Mouse (Mus musculus): Measurements from ENCODE around the gene Ogdhl. TPM values are rescaled to one million over a fixed set of nuclear protein-coding genes. Genes with fewer than 3 reads are reported as not detected.

The Ogdhl gene
- 0.76 and 0.83 TPM in 2 replicates for polyA plus RNA-seq (2015; fragmentation: Nextera tagmentation; extraction: Ambion mirVana)

DNA sequence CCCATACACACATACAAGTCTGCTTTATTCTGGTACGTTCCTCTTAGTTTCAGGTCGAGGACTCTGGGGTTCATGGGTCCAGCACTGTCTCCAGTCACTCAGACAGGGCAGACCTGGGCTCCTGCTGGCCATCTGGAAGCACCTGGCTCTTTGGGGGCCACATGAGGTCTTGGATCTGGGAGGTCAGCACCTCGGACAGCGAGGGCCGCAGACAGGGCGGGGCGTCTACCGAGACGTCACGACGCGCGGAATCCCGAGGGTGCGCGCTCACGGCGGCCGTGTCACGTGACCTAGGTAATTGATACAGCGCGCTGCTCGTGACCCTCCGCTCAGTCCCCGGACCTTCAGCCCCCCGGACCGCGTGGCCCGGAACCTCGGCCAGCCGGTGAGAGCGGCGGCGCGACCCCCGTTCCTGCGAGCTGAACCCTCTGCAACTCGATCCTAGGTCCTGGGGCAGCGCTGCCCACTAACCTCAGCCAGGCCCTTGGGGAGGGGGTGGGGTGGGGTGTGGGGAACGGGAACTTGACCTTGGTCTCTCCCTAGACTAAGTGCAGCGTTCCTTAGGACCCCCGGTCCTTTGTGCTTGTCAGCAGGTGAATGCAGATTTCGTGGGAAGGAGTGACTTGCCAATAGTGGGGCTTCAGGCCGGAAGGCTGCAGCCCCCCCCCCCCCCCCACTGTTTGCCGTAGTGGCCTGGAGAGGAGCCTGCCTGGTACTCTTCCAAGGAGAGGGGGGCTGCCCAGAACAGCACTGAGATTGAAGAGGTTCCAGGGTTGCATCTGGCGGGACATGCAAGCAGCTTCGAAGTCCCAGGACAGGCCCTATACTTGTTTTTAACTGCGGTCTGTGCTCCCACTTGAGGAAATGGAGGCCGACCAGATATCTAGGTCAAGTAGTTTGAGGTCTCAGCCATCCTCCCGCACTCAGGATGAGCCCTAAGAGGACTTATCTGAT lies at the start of gene Ogdhl:
Gene Ogdhl (plus strand): TSS at position 288 of the 954 bp plus-strand sequence.
- H3K36me3 ChIP-seq (replicated peaks), result no peaks in the 10 kb centered on the region
- H3K27me3 ChIP-seq, result no peaks in the 10 kb centered on the region; the same call in 1 of the 2 replicates
- H3K4me2 ChIP-seq, result peak within 1 kb of the TSS; percentile 74
- no peaks in the 10 kb centered on the region for H3K9me3 ChIP-seq (replicated peaks)
- peaks cover 7% of the 10 kb centered on the region; the same call in 1 of the 2 replicates for H3K4me1 ChIP-seq (replicated peaks)
- H3K9ac ChIP-seq, result no peak within 1 kb of the TSS
- H3K27ac ChIP-seq (replicated peaks), result no peak within 1 kb of the TSS
- 3% methylated on average over 50 of the region's 50 CpGs for WGBS (ENCODE audit: insufficient replicate concordance)
- peak; percentile 51; the same call in 1 of the 2 replicates for ATAC-seq (ENCODE audit: insufficient read depth)
- H3K4me3 ChIP-seq (replicated peaks), result peak within 1 kb of the TSS; percentile 61

DNA sequence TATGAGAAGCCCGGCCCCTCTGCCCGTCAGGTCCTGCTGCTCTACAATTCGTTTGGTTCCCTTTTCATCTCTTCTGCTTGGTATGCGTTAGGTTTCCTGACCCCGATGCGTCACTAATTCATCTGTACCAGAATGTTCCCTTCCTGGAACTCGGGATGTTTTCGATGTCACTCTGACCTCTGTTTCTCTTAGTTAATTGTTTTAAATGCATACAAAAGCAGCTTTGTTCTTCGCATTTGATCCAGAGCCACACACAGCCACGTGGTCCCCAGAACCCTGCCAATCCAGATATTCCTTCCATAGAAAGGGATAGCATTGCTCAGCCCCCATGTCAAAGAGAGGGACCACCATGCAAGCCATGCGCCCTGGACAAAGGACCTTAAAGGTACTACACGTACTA lies 20.2 kb upstream of the Ogdhl start:
- Histone ChIP-seq H3K27ac (replicated peaks) (no peak overlapping the region), H3K4me3 (replicated peaks) (no peak overlapping the region), H3K4me2 (no peak overlapping the region), H3K4me1 (replicated peaks) (no peaks in the 10 kb centered on the region), H3K9ac (no peak overlapping the region), H3K36me3 (replicated peaks) (0 out of 2 replicates have a peak, but pooled peaks cover 4% of the 10 kb centered on the region), H3K27me3 (no peaks in the 10 kb centered on the region), H3K9me3 (replicated peaks) (no peaks in the 10 kb centered on the region)
- WGBS (ENCODE audit: insufficient replicate concordance), result 77% methylated on average over 12 of the region's 12 CpGs
- no peak for ATAC-seq (ENCODE audit: insufficient read depth)

DNA sequence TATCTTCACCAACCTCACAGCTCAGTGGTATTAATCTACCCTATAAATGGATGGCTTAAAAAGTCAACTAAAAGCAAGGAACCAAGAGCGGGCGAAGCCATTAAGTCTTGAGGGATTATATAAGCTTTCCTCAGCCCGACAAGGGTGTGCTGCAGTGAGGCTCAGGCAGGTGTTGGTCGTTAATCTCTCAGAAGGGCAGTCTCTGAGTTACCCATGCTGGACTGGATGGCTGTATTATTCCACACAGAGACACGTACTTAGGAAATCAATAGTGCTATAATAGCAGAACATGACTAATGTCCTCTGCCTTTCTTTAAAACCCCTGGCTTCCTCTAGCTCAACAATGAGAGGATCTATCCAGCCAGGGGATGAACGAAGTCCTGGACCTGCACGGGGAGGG lies 19.4 kb upstream of the Ogdhl start:
- Histone ChIP-seq H3K36me3 (replicated peaks) (0 out of 2 replicates have a peak, but pooled peaks cover under 1% of the 10 kb centered on the region), H3K9ac (no peak overlapping the region), H3K4me2 (no peak overlapping the region), H3K9me3 (replicated peaks) (no peaks in the 10 kb centered on the region), H3K27ac (replicated peaks) (no peak overlapping the region), H3K4me1 (replicated peaks) (no peaks in the 10 kb centered on the region), H3K27me3 (no peaks in the 10 kb centered on the region), H3K4me3 (replicated peaks) (no peak overlapping the region)
- WGBS (ENCODE audit: insufficient replicate concordance), result 80% methylated on average over 7 of the region's 7 CpGs
- ATAC-seq (ENCODE audit: insufficient read depth), result no peak

DNA sequence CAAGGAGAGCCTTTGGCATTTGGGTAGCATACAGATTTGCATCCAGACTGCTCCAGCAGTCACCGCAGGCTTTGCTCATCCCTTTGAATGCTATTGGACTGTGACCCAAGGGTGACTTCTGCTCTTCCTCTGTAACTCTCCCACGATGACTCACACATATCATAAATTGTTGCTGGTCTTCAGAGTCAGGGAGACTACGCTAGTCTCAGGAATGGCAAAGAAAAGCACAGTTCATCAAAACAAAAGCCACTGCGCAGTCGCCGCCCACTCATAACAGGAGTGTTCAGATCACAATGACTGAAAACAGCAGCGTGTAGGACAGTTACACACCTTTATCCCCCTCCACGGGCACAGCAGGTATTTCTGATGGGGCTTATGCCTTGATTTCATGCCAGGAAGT lies 16.9 kb upstream of the Ogdhl start:
- Histone ChIP-seq H3K4me2 (no peak overlapping the region), H3K36me3 (replicated peaks) (no peaks in the 10 kb centered on the region), H3K9ac (no peak overlapping the region), H3K4me1 (replicated peaks) (no peaks in the 10 kb centered on the region), H3K27ac (replicated peaks) (no peak overlapping the region), H3K9me3 (replicated peaks) (no peaks in the 10 kb centered on the region), H3K27me3 (no peaks in the 10 kb centered on the region), H3K4me3 (replicated peaks) (no peak overlapping the region)
- no peak for ATAC-seq (ENCODE audit: insufficient read depth)
- 74% methylated on average over 8 of the region's 8 CpGs for WGBS (ENCODE audit: insufficient replicate concordance)

DNA sequence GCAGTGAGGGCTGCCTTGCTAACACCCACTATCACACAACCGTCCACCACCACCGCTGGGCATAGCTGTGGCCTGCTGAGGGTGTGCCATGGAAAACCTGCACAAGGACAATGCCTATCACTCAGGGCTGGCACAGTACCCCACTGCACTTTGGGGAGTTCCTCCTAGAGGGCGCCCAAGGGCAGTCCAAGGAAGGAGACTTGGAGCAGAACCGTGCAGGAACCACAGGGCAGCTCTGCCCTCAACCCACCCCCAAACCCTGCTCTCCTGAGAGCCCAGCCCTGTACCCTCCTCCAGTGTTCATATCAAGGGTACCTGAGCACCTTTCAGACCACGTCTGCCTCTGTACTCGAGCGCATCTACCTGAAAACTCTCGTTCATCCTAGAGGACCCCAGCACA lies 11.9 kb upstream of the Ogdhl start:
- H3K27me3 ChIP-seq, result no peaks in the 10 kb centered on the region
- H3K4me1 ChIP-seq (replicated peaks), result no peaks in the 10 kb centered on the region
- H3K9ac ChIP-seq, result no peak overlapping the region
- H3K9me3 ChIP-seq (replicated peaks), result no peaks in the 10 kb centered on the region
- no peak overlapping the region for H3K4me2 ChIP-seq
- ATAC-seq (ENCODE audit: insufficient read depth), result no peak
- WGBS (ENCODE audit: insufficient replicate concordance), result 39% methylated on average over 8 of the region's 8 CpGs
- H3K36me3 ChIP-seq (replicated peaks), result no peaks in the 10 kb centered on the region
- H3K27ac ChIP-seq (replicated peaks), result no peak overlapping the region
- no peak overlapping the region for H3K4me3 ChIP-seq (replicated peaks)

DNA sequence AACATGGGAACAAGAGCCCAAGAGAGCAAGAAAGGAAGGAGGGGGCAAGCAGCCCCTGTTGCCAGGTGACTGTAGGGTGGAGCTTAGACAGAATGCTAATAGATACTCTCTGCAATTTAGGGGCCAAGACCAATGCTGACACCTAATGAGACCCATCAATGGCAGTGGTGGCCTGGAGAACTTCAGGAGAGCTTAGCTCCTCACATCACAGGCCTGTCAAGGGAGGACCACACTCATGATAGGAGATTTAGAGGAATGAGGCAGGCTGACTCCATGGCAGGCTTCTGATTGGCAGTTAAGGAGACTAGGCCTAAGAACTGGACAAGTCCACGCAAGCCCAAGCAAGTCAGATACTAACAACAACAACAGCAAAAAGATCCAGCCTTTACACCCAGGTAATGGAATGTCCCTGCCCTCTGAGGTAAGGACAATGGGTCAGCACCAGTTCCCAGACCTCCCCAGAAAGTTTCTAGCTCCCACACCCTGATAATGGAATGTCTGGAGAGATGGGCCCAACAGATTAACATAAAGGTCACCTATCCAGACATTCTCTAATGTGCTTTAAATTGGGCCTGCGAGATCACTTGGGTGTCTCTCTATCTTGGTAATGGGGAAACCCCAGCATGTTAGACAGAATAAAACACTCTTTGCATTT lies 10.3 kb upstream of the Ogdhl start:
- Histone ChIP-seq H3K4me2 (no peak overlapping the region), H3K27ac (replicated peaks) (no peak overlapping the region), H3K27me3 (no peaks in the 10 kb centered on the region), H3K9ac (no peak overlapping the region), H3K4me3 (replicated peaks) (no peak overlapping the region), H3K9me3 (replicated peaks) (no peaks in the 10 kb centered on the region), H3K36me3 (replicated peaks) (no peaks in the 10 kb centered on the region), H3K4me1 (replicated peaks) (no peaks in the 10 kb centered on the region)
- no peak for ATAC-seq (ENCODE audit: insufficient read depth)
- WGBS (ENCODE audit: insufficient replicate concordance), result 71% methylated on average over 2 of the region's 2 CpGs

DNA sequence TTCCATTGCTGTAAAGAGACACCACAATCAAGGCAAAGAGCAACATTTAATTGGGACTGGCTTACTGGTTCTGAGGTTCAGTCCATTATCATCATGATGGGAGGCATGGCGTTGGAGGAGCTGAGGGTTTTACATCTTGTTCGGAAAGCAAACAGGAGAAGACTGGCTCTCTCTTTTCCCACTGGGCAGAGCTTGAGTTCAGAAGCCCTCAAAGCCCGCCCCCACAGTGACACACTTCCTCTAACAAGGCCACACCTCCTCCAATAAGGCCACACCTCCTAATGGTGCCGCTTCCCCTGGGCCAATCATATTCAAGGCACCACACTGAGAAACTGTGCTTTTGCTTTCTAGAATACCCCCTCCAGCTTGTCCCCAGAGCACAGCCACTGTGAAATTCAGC lies 4.0 kb upstream of the Ogdhl start:
- no peak overlapping the region for H3K4me2 ChIP-seq
- no peak overlapping the region for H3K9ac ChIP-seq
- H3K27ac ChIP-seq (replicated peaks), result no peak overlapping the region
- H3K27me3 ChIP-seq, result no peaks in the 10 kb centered on the region; the same call in 1 of the 2 replicates
- H3K36me3 ChIP-seq (replicated peaks), result no peaks in the 10 kb centered on the region
- peaks cover 7% of the 10 kb centered on the region; the same call in 1 of the 2 replicates for H3K4me1 ChIP-seq (replicated peaks)
- H3K9me3 ChIP-seq (replicated peaks), result no peaks in the 10 kb centered on the region
- WGBS (ENCODE audit: insufficient replicate concordance), result 8% methylated on average over 4 of the region's 4 CpGs
- H3K4me3 ChIP-seq (replicated peaks), result no peak overlapping the region
- ATAC-seq (ENCODE audit: insufficient read depth), result no peak

DNA sequence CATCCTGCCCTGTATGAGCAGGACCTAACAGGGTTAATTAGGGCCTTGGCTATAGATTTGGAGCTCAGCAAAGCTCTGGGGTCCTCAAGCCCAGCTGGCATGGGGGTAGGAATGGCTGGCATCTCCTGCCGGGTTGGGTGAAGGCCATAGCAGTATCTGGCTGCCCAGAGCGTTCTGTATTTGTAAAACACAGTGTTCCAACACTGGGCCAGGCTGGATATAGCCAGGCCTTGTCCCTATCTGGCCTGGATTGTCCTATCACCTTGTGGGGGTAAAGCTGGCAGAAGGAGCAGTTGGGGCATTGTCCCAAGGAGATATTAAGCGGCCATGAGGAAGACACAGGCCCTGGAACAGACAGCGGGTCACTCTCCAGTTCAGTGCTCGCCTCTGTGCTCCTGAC lies 1.4 kb downstream of the Ogdhl start:
- no peaks in the 10 kb centered on the region; the same call in 1 of the 2 replicates for H3K27me3 ChIP-seq
- WGBS (ENCODE audit: insufficient replicate concordance), result 66% methylated on average over 5 of the region's 5 CpGs
- H3K4me3 ChIP-seq (replicated peaks), result no peak overlapping the region
- no peak overlapping the region for H3K4me2 ChIP-seq
- H3K36me3 ChIP-seq (replicated peaks), result no peaks in the 10 kb centered on the region
- peaks cover 7% of the 10 kb centered on the region; the same call in 1 of the 2 replicates for H3K4me1 ChIP-seq (replicated peaks)
- H3K9ac ChIP-seq, result no peak overlapping the region
- H3K9me3 ChIP-seq (replicated peaks), result no peaks in the 10 kb centered on the region
- no peak for ATAC-seq (ENCODE audit: insufficient read depth)
- H3K27ac ChIP-seq (replicated peaks), result no peak overlapping the region

DNA sequence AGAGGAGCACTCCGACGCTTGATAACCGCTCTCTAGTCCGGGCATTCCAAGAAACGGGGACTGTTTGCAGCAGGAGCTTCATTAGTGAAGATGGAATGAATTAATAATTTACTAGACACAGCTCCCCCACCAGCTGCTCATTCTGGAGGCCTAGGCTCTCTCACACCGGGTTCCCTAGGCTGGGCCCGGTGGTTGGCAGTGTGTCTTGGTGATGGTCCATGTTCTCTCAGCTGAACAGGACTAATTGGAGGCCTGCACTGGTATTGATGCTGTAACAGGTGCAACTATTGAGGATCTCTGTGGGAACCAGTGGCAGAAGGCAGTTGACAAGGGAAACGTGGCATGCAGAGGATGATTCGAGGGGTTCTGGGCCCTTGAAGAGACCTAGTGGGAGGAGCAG lies 5.5 kb downstream of the Ogdhl start:
- Histone ChIP-seq H3K4me3 (replicated peaks) (no peak overlapping the region), H3K9ac (no peak overlapping the region), H3K36me3 (replicated peaks) (no peaks in the 10 kb centered on the region), H3K9me3 (replicated peaks) (no peaks in the 10 kb centered on the region), H3K4me2 (no peak overlapping the region), H3K27me3 (no peaks in the 10 kb centered on the region), H3K4me1 (replicated peaks) (no peaks in the 10 kb centered on the region), H3K27ac (replicated peaks) (no peak overlapping the region)
- no peak for ATAC-seq (ENCODE audit: insufficient read depth)
- 67% methylated on average over 9 of the region's 9 CpGs for WGBS (ENCODE audit: insufficient replicate concordance)

DNA sequence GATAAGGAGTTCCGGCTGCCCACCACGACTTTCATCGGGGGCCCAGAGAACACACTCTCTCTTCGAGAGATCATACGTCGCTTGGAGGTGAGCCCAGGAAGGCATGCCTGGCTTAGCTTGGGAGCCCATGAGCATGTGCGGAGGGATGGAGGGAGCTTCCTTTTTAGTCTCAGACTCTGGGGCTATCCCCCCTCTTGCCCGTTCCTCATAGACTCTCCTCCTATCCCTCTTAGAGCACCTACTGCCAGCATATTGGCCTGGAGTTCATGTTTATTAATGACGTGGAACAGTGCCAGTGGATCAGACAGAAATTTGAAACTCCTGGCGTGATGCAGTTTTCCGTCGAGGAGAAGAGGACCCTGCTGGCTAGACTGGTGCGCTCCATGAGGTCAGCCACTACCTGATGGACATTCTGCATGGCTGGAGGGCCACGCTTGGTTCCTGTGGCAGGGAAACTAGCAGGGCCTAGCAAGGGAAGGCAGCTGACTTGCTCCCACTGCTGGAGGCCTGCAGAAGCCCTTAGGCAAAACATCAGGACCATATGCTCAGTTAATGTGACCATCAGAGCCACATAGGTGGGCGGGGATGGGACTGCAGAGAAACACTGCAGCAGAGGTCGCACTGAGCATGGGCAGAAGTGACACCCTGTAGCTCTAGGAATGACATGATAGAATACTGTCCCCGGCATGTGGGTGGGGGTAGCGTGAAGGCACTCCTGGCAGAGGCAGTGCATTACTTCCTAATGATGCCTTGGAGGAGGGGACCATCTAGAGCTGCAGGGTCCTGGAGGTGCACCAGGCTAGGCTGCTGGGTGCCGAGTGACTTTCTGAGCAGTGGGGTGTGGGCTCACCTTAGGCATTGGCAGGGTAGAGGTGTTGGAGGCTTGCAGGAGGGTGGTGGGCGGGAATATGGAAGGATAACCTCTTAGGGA lies 11.0 kb downstream of the Ogdhl start:
- 69% methylated on average over 20 of the region's 20 CpGs for WGBS (ENCODE audit: insufficient replicate concordance)
- no peaks in the 10 kb centered on the region for H3K36me3 ChIP-seq (replicated peaks)
- no peak for ATAC-seq (ENCODE audit: insufficient read depth)

More for the DNA sequence above, 11.0 kb downstream of the Ogdhl start:
- Histone ChIP-seq H3K27ac (replicated peaks) (no peak overlapping the region), H3K4me1 (replicated peaks) (no peaks in the 10 kb centered on the region), H3K9me3 (replicated peaks) (no peaks in the 10 kb centered on the region), H3K4me3 (replicated peaks) (no peak overlapping the region), H3K9ac (no peak overlapping the region), H3K4me2 (no peak overlapping the region), H3K27me3 (no peaks in the 10 kb centered on the region)

All from liver, embryonic 15.5 days (tissue).